Mouse (Mus musculus) left cerebral cortex, adult 18-20 months (tissue): ENCODE data around the gene Gm40460. TPM values are rescaled to one million over a fixed set of nuclear protein-coding genes. Genes with fewer than 3 reads are reported as not detected.
"Not testable (repeated sequence)": the region's sequence is repeated elsewhere in the genome, so short reads cannot be mapped to it uniquely, and the experiment has no call there.

Source experiments
- DNase-seq, 2 experiments: peaks; one replicate each; pipeline ENCODE4 v3.0.0; 2021 to 2022; ENCODE audit warnings: low spot score in 2 of 2, mixed read lengths in 1 of 2
- long read RNA-seq, 2 experiments: library from polyadenylated mRNA; stranded (forward); transcript quantifications; one replicate each; pipeline ENCODE4 v2.0.0; 2021
- total RNA-seq, 2 experiments: library from RNA; stranded (reverse); gene quantifications; 2 replicates each; pipeline ENCODE4 v1.2.3; 2021

The Gm40460 gene
- total RNA-seq, result not detected
- long read RNA-seq, experiment 1, result 0 reads
- long read RNA-seq, experiment 2, result 0 reads

DNA sequence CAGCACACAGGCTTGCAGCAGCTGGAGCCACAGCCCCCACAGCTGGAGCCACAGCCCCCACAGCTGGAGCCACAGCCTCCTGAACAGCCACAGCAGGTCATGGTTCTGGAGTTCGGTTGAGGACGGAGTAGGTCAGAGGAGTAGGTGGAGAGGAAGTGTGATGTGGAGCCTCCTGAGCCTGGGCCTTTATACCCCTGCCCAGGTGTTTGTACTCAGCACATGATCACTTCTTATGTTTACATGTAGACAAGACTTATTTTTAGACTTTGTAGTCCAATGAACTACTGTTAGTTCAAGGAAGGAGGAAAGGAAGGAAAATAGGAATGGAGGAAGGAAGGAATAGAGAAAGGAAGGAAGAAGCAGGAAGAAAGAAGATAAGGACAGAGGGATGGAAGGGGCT, at the start of gene Gm40460:
TSS of gene Gm40460 (minus strand) at position 101 of the 400 bp plus-strand sequence.
- no peak for DNase-seq

DNA sequence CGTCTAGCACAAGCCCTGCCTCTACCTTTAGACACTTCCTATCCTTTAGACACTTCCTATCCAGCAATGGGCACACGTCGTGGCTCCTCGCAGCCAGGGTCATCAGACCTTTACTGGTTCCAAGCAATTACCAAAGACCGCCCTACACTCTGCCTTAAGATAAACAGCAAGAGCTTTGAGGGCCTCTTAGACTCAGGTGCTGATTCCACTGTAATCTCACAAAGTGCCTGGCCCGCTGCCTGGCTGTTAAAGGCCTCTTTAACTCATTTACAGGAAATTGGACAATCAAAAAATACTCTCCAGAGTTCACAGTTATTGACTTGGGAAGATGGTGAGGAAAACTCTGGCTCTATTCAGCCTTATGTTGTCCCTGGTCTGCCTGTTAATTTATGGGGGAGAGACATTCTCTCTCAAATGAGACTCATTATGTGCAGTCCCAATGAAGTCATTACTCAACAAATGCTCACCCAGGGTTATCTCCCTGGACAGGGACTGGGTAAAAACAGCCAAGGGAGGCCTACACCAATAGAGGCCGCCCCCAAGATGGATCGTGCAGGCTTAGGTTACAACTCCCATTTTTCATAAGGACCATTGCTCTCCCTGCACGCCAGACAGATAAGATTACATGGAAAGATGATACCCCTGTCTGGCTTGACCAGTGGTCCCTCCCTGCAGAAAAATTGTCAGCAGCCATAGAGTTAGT, 45.2 kb upstream of the Gm40460 start:
- DNase-seq, result not testable (repeated sequence)

GRCm38 (mm10) chr7:142285130-142285835, 44.4 kb upstream of the Gm40460 start:
- DNase-seq, result peak; percentile 3 to 5

DNA sequence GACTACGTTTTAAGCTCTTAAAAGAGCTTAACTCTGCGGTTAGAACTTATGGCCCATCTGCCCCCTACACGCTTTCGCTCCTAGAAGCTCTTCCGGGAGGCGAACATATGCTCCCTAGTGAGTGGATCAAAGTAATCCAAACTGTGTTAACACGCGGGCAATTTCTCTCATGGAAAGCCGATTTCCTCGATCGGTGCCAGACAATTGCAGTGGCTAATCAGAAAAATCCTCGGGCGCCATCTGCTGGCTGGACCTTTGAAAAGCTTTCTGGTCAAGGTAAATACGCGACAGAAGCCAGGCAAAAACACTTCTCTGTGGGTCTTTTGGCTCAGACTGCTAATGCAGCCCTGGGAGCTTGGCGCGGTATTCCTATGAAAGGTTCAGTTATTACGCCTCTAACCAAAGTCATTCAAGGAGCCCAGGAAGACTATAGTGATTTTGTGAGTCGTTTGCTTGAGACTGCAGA, 43.8 kb upstream of the Gm40460 start:
- DNase-seq, result peak; percentile 92 to 95

- DNase-seq, result peak; percentile 19 to 24
Measured at GRCm38 (mm10) chr7:142284023-142284591, 43.2 kb upstream of the Gm40460 start.

- DNase-seq, result not testable (repeated sequence)
Measured at GRCm38 (mm10) chr7:142282847-142283246, 42.0 kb upstream of the Gm40460 start.

- not testable (repeated sequence) for DNase-seq
Measured at GRCm38 (mm10) chr7:142279291-142279690, 38.4 kb upstream of the Gm40460 start.

GRCm38 (mm10) chr7:142278183-142278582, 37.3 kb upstream of the Gm40460 start:
- DNase-seq, result peak; percentile 71 to 79

GRCm38 (mm10) chr7:142274263-142274662, 33.4 kb upstream of the Gm40460 start, which contains the start of gene Gm4559:
TSS of gene Gm4559 (minus strand) at chr7:142274363.
- DNase-seq, result not testable (repeated sequence)

- not testable (repeated sequence) for DNase-seq
Measured at GRCm38 (mm10) chr7:142258254-142258653, 17.4 kb upstream of the Gm40460 start, which contains the start of gene Gm2431. TSS of gene Gm2431 (minus strand) at chr7:142258354.

GRCm38 (mm10) chr7:142255517-142255916, 14.6 kb upstream of the Gm40460 start:
- DNase-seq, result peak; percentile 35 to 46

GRCm38 (mm10) chr7:142249824-142250223, 8.9 kb upstream of the Gm40460 start:
- peak; percentile 47 to 50 for DNase-seq

DNA sequence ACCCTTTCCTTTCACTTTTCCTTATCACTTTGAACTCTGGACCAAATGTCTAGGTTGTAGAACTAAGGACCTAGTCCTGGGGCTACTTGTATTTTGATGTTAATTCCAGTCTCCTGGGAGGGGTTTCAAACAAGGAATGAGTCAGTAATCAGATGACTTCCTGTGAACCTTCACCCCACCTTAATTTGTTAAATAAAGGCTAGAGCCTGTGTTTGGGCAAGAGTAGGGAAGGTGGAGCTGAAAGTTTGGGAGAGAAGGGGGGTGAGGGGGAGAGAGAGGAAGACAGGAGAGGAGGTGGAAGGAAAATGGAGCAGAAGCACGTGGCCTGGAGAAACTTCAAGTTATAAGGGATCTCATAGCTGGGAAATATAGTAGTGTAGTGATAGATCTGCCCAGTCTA, 9.3 kb downstream of the Gm40460 start:
- no peak for DNase-seq

- not testable (repeated sequence) for DNase-seq
Measured at GRCm38 (mm10) chr7:142229871-142230270, 11.0 kb downstream of the Gm40460 start, which contains the start of gene Krtap5-5. TSS of gene Krtap5-5 (minus strand) at chr7:142229971.

DNA sequence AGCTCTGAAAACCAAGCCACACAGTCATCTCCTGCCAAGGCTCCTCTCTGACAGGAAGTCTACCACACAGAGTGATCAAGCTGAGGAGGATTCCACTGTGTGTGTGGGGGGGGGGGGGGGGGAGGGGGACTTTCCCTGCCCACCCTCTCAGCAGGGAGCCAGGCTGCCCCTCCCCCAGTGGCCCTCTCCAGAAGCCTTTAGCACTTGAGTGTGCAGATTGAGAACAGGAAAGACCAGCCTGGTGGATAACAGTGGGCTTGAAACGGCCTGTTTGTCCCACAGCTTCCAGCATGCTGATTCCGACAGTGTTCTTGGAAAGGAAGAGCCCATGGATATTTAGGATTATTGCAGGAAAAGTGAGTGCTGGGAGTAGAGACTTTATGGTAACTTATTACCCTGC, 16.4 kb downstream of the Gm40460 start:
- no peak for DNase-seq

DNA sequence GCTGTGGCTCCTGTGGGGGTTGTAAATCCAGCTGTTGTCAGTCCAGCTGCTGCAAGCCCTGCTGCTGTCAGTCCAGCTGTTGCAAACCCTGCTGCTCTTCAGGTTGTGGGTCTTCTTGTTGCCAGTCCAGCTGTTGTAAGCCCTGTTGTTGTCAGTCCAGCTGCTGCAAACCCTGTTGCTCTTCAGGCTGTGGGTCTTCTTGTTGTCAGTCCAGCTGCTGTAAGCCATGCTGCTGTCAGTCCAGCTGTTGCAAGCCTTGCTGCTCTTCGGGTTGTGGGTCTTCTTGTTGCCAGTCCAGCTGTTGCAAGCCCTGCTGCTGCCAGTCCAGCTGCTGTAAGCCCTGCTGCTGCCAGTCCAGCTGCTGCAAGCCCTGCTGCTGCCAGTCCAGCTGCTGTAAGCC, 28.7 kb downstream of the Gm40460 start:
- DNase-seq, result not testable (repeated sequence)

- no peak for DNase-seq
Measured at GRCm38 (mm10) chr7:142211559-142211958, 29.3 kb downstream of the Gm40460 start, which contains the start of gene Gm7579. TSS of gene Gm7579 (plus strand) at chr7:142211859.

DNA sequence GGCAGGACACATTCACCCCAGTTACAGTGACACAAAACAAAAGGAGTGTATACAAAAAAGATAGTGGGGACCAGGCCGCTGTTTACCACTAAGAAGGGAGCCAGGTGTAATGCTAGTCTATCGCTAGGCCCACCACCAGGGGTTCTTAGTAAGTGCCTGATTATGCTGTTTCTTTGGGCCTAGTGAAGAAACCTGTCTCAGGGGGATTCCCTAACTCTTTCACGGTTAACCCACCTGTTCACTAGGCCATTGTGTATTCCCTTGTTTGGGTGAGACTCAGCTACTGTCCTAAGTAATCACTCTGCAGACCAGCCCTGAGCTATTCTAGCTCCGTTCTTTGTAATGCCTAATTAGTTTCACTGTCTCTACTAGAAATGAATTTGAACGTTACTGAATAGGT, 34.0 kb downstream of the Gm40460 start:
- not testable (repeated sequence) for DNase-seq

- DNase-seq, result no peak
Measured at GRCm38 (mm10) chr7:142205488-142205887, 35.4 kb downstream of the Gm40460 start.

DNA sequence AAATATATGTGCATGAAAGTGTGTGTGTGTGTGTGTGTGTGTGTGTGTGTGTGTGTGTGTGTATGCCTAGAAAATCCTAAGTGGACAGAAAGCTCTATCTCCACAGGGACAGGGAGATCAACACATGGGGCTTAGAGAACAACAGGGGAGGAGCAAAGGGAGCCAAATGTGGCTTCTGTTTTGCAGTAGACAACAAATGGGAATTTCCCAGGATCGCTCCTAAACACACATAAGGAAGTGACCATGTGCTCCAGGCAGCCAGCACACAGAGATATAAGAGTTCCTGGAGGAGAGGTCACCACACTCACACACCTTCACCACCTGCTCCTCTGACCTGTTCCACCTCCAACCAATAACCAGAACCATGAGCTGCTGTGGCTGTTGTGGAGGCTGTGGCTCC, 39.8 kb downstream of the Gm40460 start, which contains the start of gene Krtap5-3:
TSS of gene Krtap5-3 (plus strand) at position 301 of the 400 bp plus-strand sequence.
- DNase-seq, result no peak

DNA sequence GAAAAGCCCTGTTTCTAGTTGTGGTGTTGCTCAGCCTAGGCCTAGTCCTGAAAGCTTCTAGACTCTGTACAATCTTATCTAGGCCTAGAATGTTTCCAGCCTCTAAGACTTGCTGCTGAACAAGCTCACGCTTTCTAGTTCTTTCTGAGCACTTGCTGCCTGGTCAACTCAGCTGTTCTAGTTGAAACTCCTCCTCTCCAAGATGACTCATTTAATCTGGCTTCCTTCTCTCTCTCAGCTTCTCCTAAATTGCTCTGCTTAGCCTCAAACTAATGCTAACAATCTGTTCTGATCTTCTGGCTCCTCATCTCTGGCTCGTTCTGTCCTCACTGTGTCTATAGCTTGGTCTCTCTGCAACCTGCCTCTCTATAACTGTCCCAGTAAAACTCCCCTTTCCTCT, 42.1 kb downstream of the Gm40460 start:
- no peak for DNase-seq
